Mouse (Mus musculus) liver, embryonic 13.5 days (tissue): ENCODE measurements around the gene Lgi2. TPM values are rescaled to one million over a fixed set of nuclear protein-coding genes. Genes with fewer than 3 reads are reported as not detected.

Experiments used
- ATAC-seq: fragments of 200-750 bp; cut with Nextera tagmentation; 2 replicates; pipeline ENCODE4 v1.8.0; 2017; ENCODE audit warnings: low read depth, mild to moderate bottlenecking, moderate number of reproducible peaks, moderate library complexity
- DNase-seq: peaks from one replicate; pipeline ENCODE4 v3.0.0; 2022
- H3K27ac ChIP-seq: fragments of 300-500 bp; sonication (generic); 2 replicates; pipeline ENCODE4 v1.5.1; 2015; ENCODE audit warnings: moderate library complexity, mild to moderate bottlenecking, inconsistent platforms
- H3K27me3 ChIP-seq: fragments of 300-500 bp; sonication (generic); 2 replicates; pipeline ENCODE4 v1.6.1; 2015; ENCODE audit warnings: mild to moderate bottlenecking, inconsistent platforms
- H3K36me3 ChIP-seq: fragments of 300-500 bp; sonication (generic); 2 replicates; pipeline ENCODE4 v1.6.1; 2015; ENCODE audit warnings: mild to moderate bottlenecking, inconsistent platforms
- H3K4me1 ChIP-seq: fragments of 300-500 bp; sonication (generic); replicated peaks from 2 replicates; pipeline ENCODE4 v1.6.1; 2015; ENCODE audit warnings: inconsistent platforms
- H3K4me2 ChIP-seq: fragments of 300-500 bp; sonication (generic); 2 replicates; pipeline ENCODE4 v1.6.1; 2015; ENCODE audit warnings: inconsistent platforms, mild to moderate bottlenecking, moderate library complexity
- H3K4me3 ChIP-seq: fragments of 300-500 bp; sonication (generic); replicated peaks from 2 replicates; pipeline ENCODE4 v1.5.1; 2015; ENCODE audit warnings: mild to moderate bottlenecking, inconsistent platforms
- H3K9ac ChIP-seq: fragments of 300-500 bp; sonication (generic); 2 replicates; pipeline ENCODE4 v1.6.1; 2015; ENCODE audit warnings: mild to moderate bottlenecking, inconsistent platforms
- H3K9me3 ChIP-seq: fragments of 300-500 bp; sonication (generic); replicated peaks from 2 replicates; pipeline ENCODE4 v1.6.1; 2016; ENCODE audit warnings: inconsistent platforms
- WGBS: fragments of 180-500 bp; shearing (Covaris S2); methylation state at CpG from one replicate; pipeline ENCODE4 v1.1.7; 2015; ENCODE audit not compliant: insufficient replicate concordance; 5-methylcytosine and 5-hydroxymethylcytosine counted together
- polyA plus RNA-seq: library from polyadenylated mRNA; unstranded; fragments of >200 nt; fragmentation: Nextera tagmentation; extraction: Ambion mirVana; gene quantifications from 2 replicates; pipeline ENCODE4 v1.2.1, GENCODE M21; 2015

Lgi2 gene
- polyA plus RNA-seq, 1 experiment from 2014 or later = 0.48 TPM

- H3K9me3 ChIP-seq = no peaks in the 10 kb centered on the region
- H3K4me2 ChIP-seq = no peak overlapping the region
- no peak overlapping the region for H3K9ac ChIP-seq
- peaks cover 4% of the 10 kb centered on the region; the same call in 1 of the 2 replicates for H3K4me1 ChIP-seq
- no peak overlapping the region for H3K4me3 ChIP-seq
- ATAC-seq (no peak), DNase-seq (no peak)
- no peaks in the 10 kb centered on the region for H3K36me3 ChIP-seq
- H3K27me3 ChIP-seq = no peaks in the 10 kb centered on the region
- WGBS = 55% methylated on average over 7 of the region's 7 CpGs
- H3K27ac ChIP-seq = no peak overlapping the region
Observed at GRCm38 (mm10) chr5:52537024-52537423, 29.2 kb downstream of the Lgi2 start.

- no peak overlapping the region for H3K4me2 ChIP-seq
- H3K27ac ChIP-seq = no peak overlapping the region
- DNase-seq = no peak
- no peaks in the 10 kb centered on the region for H3K9me3 ChIP-seq
- 50% methylated on average over 14 of the region's 14 CpGs for WGBS
- no peak overlapping the region for H3K4me3 ChIP-seq
- H3K27me3 ChIP-seq = no peaks in the 10 kb centered on the region
- no peaks in the 10 kb centered on the region for H3K4me1 ChIP-seq
- H3K9ac ChIP-seq = no peak overlapping the region
- no peaks in the 10 kb centered on the region for H3K36me3 ChIP-seq
- no peak for ATAC-seq
Observed at GRCm38 (mm10) chr5:52534798-52535590, 31.3 kb downstream of the Lgi2 start.

- ATAC-seq (no peak), DNase-seq (no peak)
- Histone ChIP-seq H3K27me3 (no peaks in the 10 kb centered on the region), H3K4me2 (no peak overlapping the region), H3K36me3 (no peaks in the 10 kb centered on the region), H3K9ac (no peak overlapping the region), H3K4me3 (no peak overlapping the region), H3K9me3 (no peaks in the 10 kb centered on the region), H3K4me1 (no peaks in the 10 kb centered on the region), H3K27ac (no peak overlapping the region)
- 61% methylated on average over 9 of the region's 9 CpGs for WGBS
Observed at GRCm38 (mm10) chr5:52533705-52534104, 32.6 kb downstream of the Lgi2 start.

- Histone ChIP-seq H3K27ac (no peak overlapping the region), H3K27me3 (no peaks in the 10 kb centered on the region), H3K9me3 (no peaks in the 10 kb centered on the region), H3K4me1 (no peaks in the 10 kb centered on the region), H3K4me3 (no peak overlapping the region), H3K9ac (no peak overlapping the region), H3K4me2 (no peak overlapping the region), H3K36me3 (no peaks in the 10 kb centered on the region)
- ATAC-seq = no peak
- WGBS = 16% methylated on average over 7 of the region's 7 CpGs
- no peak for DNase-seq
Observed at GRCm38 (mm10) chr5:52528545-52528944, 37.7 kb downstream of the Lgi2 start.

GRCm38 (mm10) chr5:52526324-52526986 lies 39.8 kb downstream of the Lgi2 start:
- H3K9me3 ChIP-seq = no peaks in the 10 kb centered on the region
- no peak overlapping the region for H3K4me2 ChIP-seq
- H3K9ac ChIP-seq = no peak overlapping the region
- ATAC-seq (no peak), DNase-seq (no peak)
- H3K36me3 ChIP-seq = no peaks in the 10 kb centered on the region
- H3K27ac ChIP-seq = no peak overlapping the region
- H3K4me3 ChIP-seq = no peak overlapping the region
- WGBS = 67% methylated on average over 8 of the region's 8 CpGs
- H3K27me3 ChIP-seq = no peaks in the 10 kb centered on the region
- no peaks in the 10 kb centered on the region for H3K4me1 ChIP-seq

- Histone ChIP-seq H3K9me3 (0 out of 2 replicates have a peak, but pooled peaks cover 9% of the 10 kb centered on the region), H3K4me1 (no peaks in the 10 kb centered on the region), H3K27ac (no peak overlapping the region), H3K9ac (no peak overlapping the region), H3K36me3 (no peaks in the 10 kb centered on the region), H3K4me2 (no peak overlapping the region), H3K4me3 (no peak overlapping the region), H3K27me3 (no peaks in the 10 kb centered on the region)
- ATAC-seq = no peak
- WGBS = 32% methylated on average over 3 of the region's 3 CpGs
- no peak for DNase-seq
Observed at GRCm38 (mm10) chr5:52524207-52524606, 42.1 kb downstream of the Lgi2 start.

- Histone ChIP-seq H3K4me1 (0 out of 2 replicates have a peak, but pooled peaks cover 5% of the 10 kb centered on the region), H3K9me3 (0 out of 2 replicates have a peak, but pooled peaks cover 9% of the 10 kb centered on the region), H3K27ac (no peak overlapping the region), H3K4me2 (no peak overlapping the region), H3K27me3 (peaks cover 4% of the 10 kb centered on the region; the same call in 1 of the 2 replicates), H3K36me3 (no peaks in the 10 kb centered on the region), H3K9ac (no peak overlapping the region), H3K4me3 (no peak overlapping the region)
- ATAC-seq (no peak), DNase-seq (no peak)
- WGBS = 60% methylated on average over 2 of the region's 2 CpGs
Observed at GRCm38 (mm10) chr5:52519921-52520320, 46.3 kb downstream of the Lgi2 start.

- Histone ChIP-seq H3K9ac (no peak overlapping the region), H3K4me2 (peak overlapping the region; percentile 16; the same call in 1 of the 2 replicates), H3K27me3 (peaks cover 4% of the 10 kb centered on the region; the same call in 1 of the 2 replicates), H3K9me3 (0 out of 2 replicates have a peak, but pooled peaks cover 9% of the 10 kb centered on the region), H3K4me3 (no peak overlapping the region), H3K36me3 (no peaks in the 10 kb centered on the region), H3K27ac (no peak overlapping the region), H3K4me1 (0 out of 2 replicates have a peak, but pooled peaks cover 5% of the 10 kb centered on the region)
- 20% methylated on average over 21 of the region's 21 CpGs for WGBS
- ATAC-seq = no peak
- DNase-seq = no peak
Observed at GRCm38 (mm10) chr5:52516072-52516476, 50.2 kb downstream of the Lgi2 start.

GRCm38 (mm10) chr5:52515246-52516021 lies 50.8 kb downstream of the Lgi2 start:
- Histone ChIP-seq H3K9ac (no peak overlapping the region), H3K27me3 (peaks cover 4% of the 10 kb centered on the region; the same call in 1 of the 2 replicates), H3K27ac (no peak overlapping the region), H3K4me1 (0 out of 2 replicates have a peak, but pooled peaks cover 5% of the 10 kb centered on the region), H3K9me3 (0 out of 2 replicates have a peak, but pooled peaks cover 9% of the 10 kb centered on the region), H3K36me3 (no peaks in the 10 kb centered on the region), H3K4me3 (no peak overlapping the region), H3K4me2 (peak overlapping the region; percentile 16; the same call in 1 of the 2 replicates)
- 30% methylated on average over 22 of the region's 22 CpGs for WGBS
- ATAC-seq (no peak), DNase-seq (no peak)

GRCm38 (mm10) chr5:52511089-52511488 lies 55.2 kb downstream of the Lgi2 start:
- ATAC-seq = no peak
- no peak overlapping the region for H3K9ac ChIP-seq
- no peak overlapping the region for H3K27ac ChIP-seq
- H3K9me3 ChIP-seq = no peaks in the 10 kb centered on the region
- H3K4me3 ChIP-seq = no peak overlapping the region
- H3K27me3 ChIP-seq = no peaks in the 10 kb centered on the region
- 0 out of 2 replicates have a peak, but pooled peaks cover 2% of the 10 kb centered on the region for H3K4me1 ChIP-seq
- DNase-seq = no peak
- H3K4me2 ChIP-seq = no peak overlapping the region
- WGBS = 60% methylated on average over 3 of the region's 3 CpGs
- no peaks in the 10 kb centered on the region for H3K36me3 ChIP-seq

- no peak for ATAC-seq
- Histone ChIP-seq H3K36me3 (no peaks in the 10 kb centered on the region), H3K27me3 (no peaks in the 10 kb centered on the region), H3K4me1 (no peaks in the 10 kb centered on the region), H3K4me3 (no peak overlapping the region), H3K9me3 (no peaks in the 10 kb centered on the region), H3K9ac (no peak overlapping the region), H3K4me2 (no peak overlapping the region), H3K27ac (no peak overlapping the region)
- WGBS = 75% methylated on average over 6 of the region's 6 CpGs
- no peak for DNase-seq
Observed at GRCm38 (mm10) chr5:52509416-52509815, 56.8 kb downstream of the Lgi2 start.
